ENCODE assay signal across 8 mouse cellular contexts in the genomic region with DNA sequence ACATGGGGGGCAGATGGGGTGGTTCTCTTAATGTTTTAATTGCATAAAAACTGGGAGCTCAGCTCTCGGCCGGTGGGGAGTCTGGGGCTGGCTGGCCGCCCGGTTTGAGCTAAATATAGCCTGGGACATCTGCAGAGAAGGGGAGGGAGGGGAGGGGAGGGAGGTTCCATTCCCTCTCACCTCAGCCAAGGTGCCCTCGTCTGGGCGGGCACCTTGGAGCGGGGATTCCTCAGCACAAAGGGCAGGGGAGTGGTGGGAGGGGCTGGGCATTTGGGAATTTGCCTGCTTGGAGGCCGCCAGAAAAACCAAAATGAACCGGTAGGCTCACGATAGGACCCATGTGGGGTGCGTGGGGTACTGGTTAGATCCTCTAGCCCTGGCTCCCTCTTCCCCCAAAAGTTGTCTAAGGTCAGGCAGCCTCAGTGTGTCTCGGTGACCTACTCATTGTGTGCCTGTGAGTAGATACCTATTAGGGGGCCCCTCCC. TPM values are rescaled to one million over a fixed set of nuclear protein-coding genes. Genes with fewer than 3 reads are reported as not detected.
DNase-seq lines count a peak whose midpoint lies in the region; ATAC-seq and TF ChIP-seq lines count a peak whose summit lies in the region.

No protein-coding gene starts in this region.

- H3K27me3 ChIP-seq in forebrain, embryonic 14.5 days (replicated peaks; ENCODE audit: control insufficient read depth, insufficient read depth, low read length): no peaks in the 10 kb centered on the region; the same call in 1 of the 2 replicates
- no peaks in the 10 kb centered on the region for H3K27me3 ChIP-seq in intestine, postnatal 0 days (replicated peaks; ENCODE audit: control insufficient read depth, insufficient read depth, low read length)
- H3K27me3 ChIP-seq in liver, embryonic 13.5 days: peaks cover 48% of the 10 kb centered on the region
- H3K27me3 ChIP-seq in small intestine, adult 2 months (ENCODE audit: control insufficient read depth, insufficient read depth, low read length): no peaks in the 10 kb centered on the region

- peak overlapping the region; percentile 66 for H3K9ac ChIP-seq in forebrain, embryonic 14.5 days (ENCODE audit: low read length)
- peak overlapping the region; percentile 41 for H3K9ac ChIP-seq in intestine, postnatal 0 days (ENCODE audit: low read depth, low read length)
- peak overlapping the region; percentile 63 for H3K9ac ChIP-seq in liver, embryonic 13.5 days

- no peaks in the 10 kb centered on the region for H3K9me3 ChIP-seq in forebrain, embryonic 14.5 days (replicated peaks; ENCODE audit: control insufficient read depth, low read length)
- no peaks in the 10 kb centered on the region for H3K9me3 ChIP-seq in intestine, postnatal 0 days (ENCODE audit: control insufficient read depth)
- H3K9me3 ChIP-seq in liver, embryonic 13.5 days (replicated peaks): no peaks in the 10 kb centered on the region

- peak overlapping the region; percentile 71 for H3K4me3 ChIP-seq in bone marrow, adult 2 months (replicated peaks; ENCODE audit: control insufficient read depth, low read depth, low read length)
- H3K4me3 ChIP-seq in forebrain, embryonic 14.5 days (ENCODE audit: low read depth, low read length): peak overlapping the region; percentile 43
- H3K4me3 ChIP-seq in intestine, postnatal 0 days (ENCODE audit: low read depth, low read length): peak overlapping the region; percentile 30
- peak overlapping the region; percentile 58 for H3K4me3 ChIP-seq in liver, embryonic 13.5 days (replicated peaks)
- peak overlapping the region; percentile 95 for H3K4me3 ChIP-seq in small intestine, adult 2 months (ENCODE audit: low read depth, low read length)

- peak overlapping the region; percentile 81 for H3K27ac ChIP-seq in bone marrow, adult 2 months (ENCODE audit: control insufficient read depth, insufficient read depth, low read depth, low read length, poor library complexity)
- H3K27ac ChIP-seq in forebrain, embryonic 14.5 days (ENCODE audit: low read depth, low read length): peak overlapping the region; percentile 78
- H3K27ac ChIP-seq in intestine, postnatal 0 days (ENCODE audit: low read depth, low read length): peak overlapping the region; percentile 89
- peak overlapping the region; percentile 81 for H3K27ac ChIP-seq in liver, embryonic 13.5 days
- peak overlapping the region; percentile 87 for H3K27ac ChIP-seq in small intestine, adult 2 months (ENCODE audit: insufficient read depth, low read depth, low read length)

- H3K4me1 ChIP-seq in bone marrow, adult 2 months (ENCODE audit: control insufficient read depth, insufficient read depth, low read length): peaks cover 21% of the 10 kb centered on the region
- peaks cover 67% of the 10 kb centered on the region for H3K4me1 ChIP-seq in forebrain, embryonic 14.5 days (ENCODE audit: control insufficient read depth, insufficient read depth, low read length)
- H3K4me1 ChIP-seq in intestine, postnatal 0 days (replicated peaks; ENCODE audit: control insufficient read depth, insufficient read depth, low read length): peaks cover 33% of the 10 kb centered on the region
- peaks cover 99% of the 10 kb centered on the region for H3K4me1 ChIP-seq in liver, embryonic 13.5 days (replicated peaks)
- peaks cover 59% of the 10 kb centered on the region for H3K4me1 ChIP-seq in small intestine, adult 2 months (ENCODE audit: control insufficient read depth, insufficient read depth, insufficient read length, low read length)

- TF ChIP-seq POLR2A in bone marrow, adult 2 months (IDR thresholded peaks at IDR 0.05; ENCODE audit: borderline replicate concordance, control insufficient read depth, low read depth, low read length): 0 out of 2 replicates have a peak, but pooled peaks have one; percentile 2
- TF ChIP-seq POLR2A in small intestine, adult 2 months (IDR thresholded peaks at IDR 0.05; ENCODE audit: low read depth, low read length): no peak

- 0 out of 2 replicates have a peak, but pooled peaks have one; percentile 2 for ATAC-seq in forebrain, embryonic 14.5 days
- ATAC-seq in intestine, postnatal 0 days: no peak
- ATAC-seq in liver, embryonic 13.5 days (ENCODE audit: low read depth): no peak

- H3K36me3 ChIP-seq in forebrain, embryonic 14.5 days (ENCODE audit: control insufficient read depth, insufficient read depth, low read length): no peaks in the 10 kb centered on the region
- no peaks in the 10 kb centered on the region for H3K36me3 ChIP-seq in intestine, postnatal 0 days (ENCODE audit: control insufficient read depth, insufficient read depth)
- no peaks in the 10 kb centered on the region for H3K36me3 ChIP-seq in liver, embryonic 13.5 days
- no peaks in the 10 kb centered on the region for H3K36me3 ChIP-seq in small intestine, adult 2 months (ENCODE audit: control insufficient read depth, insufficient read depth, low read length)

- WGBS in bone marrow, adult 2 months: 2% methylated on average over 12 of the region's 12 CpGs
- WGBS in forebrain, embryonic 14.5 days: 0% methylated on average over 12 of the region's 12 CpGs
- 5% methylated on average over 12 of the region's 12 CpGs for WGBS in intestine, postnatal 0 days
- WGBS in liver, embryonic 13.5 days (ENCODE audit: insufficient replicate concordance): 7% methylated on average over 12 of the region's 12 CpGs
- WGBS in small intestine, adult 2 months: under 1% methylated on average over 12 of the region's 12 CpGs

- TF ChIP-seq CTCF in bone marrow, adult 2 months (IDR thresholded peaks at IDR 0.05; ENCODE audit: control insufficient read depth, insufficient read depth, low read length): no peak
- TF ChIP-seq CTCF in intestine, postnatal 0 days (IDR thresholded peaks at IDR 0.05; ENCODE audit: low read depth): no peak
- TF ChIP-seq CTCF in small intestine, adult 2 months (IDR thresholded peaks at IDR 0.05; ENCODE audit: extremely low read depth, insufficient read length, insufficient replicate concordance, low read depth, low read length): no peak

- peak; percentile 74 for DNase-seq in layer of hippocampus, adult 11-12 months (ENCODE audit: low spot score)
- DNase-seq in layer of hippocampus, adult 9-10 months (ENCODE audit: low spot score): no peak
- DNase-seq in forebrain, embryonic 14.5 days (ENCODE audit: low spot score): peak; percentile 79
- DNase-seq in liver, embryonic 13.5 days: no peak
- no peak for DNase-seq in thymus, postnatal 25 days

- H3K4me2 ChIP-seq in forebrain, embryonic 14.5 days (ENCODE audit: low read length): peak overlapping the region; percentile 63
- peak overlapping the region; percentile 96 for H3K4me2 ChIP-seq in intestine, postnatal 0 days (replicated peaks; ENCODE audit: low read depth)
- peak overlapping the region; percentile 89 for H3K4me2 ChIP-seq in liver, embryonic 13.5 days

RNA-seq across cellular contexts. Expression of a gene that starts 13.8 kb away (rescaled TPM):
- 8.9 and 17.2 TPM in 2 replicates for polyA plus RNA-seq in bone marrow, adult 2 months (2011; ENCODE audit: insufficient read depth, insufficient read length, low replicate concordance, missing spikeins)
- polyA plus RNA-seq in forebrain, embryonic 14.5 days (2014; fragmentation: Nextera tagmentation; extraction: Ambion mirVana): 8.2 and 9.8 TPM in 2 replicates
- 22.2 and 22.4 TPM in 2 replicates for polyA plus RNA-seq in intestine, postnatal 0 days (2015; fragmentation: Nextera tagmentation; extraction: Ambion mirVana)
- polyA plus RNA-seq in liver, embryonic 13.5 days (2015; fragmentation: Nextera tagmentation; extraction: Ambion mirVana): 3.4 and 3.8 TPM in 2 replicates
- 25.3 and 56.3 TPM in 2 replicates for polyA plus RNA-seq in small intestine, adult 2 months (2012; rRNA removed)

RNA-seq across cellular contexts. Expression of a gene that starts 33.8 kb away (rescaled TPM):
- 50.4 and 53.9 TPM in 2 replicates for polyA plus RNA-seq in bone marrow, adult 2 months (2011; ENCODE audit: insufficient read depth, insufficient read length, low replicate concordance, missing spikeins)
- polyA plus RNA-seq in forebrain, embryonic 14.5 days (2014; fragmentation: Nextera tagmentation; extraction: Ambion mirVana): 14.1 and 16.4 TPM in 2 replicates
- 4.0 and 4.5 TPM in 2 replicates for polyA plus RNA-seq in intestine, postnatal 0 days (2015; fragmentation: Nextera tagmentation; extraction: Ambion mirVana)
- polyA plus RNA-seq in liver, embryonic 13.5 days (2015; fragmentation: Nextera tagmentation; extraction: Ambion mirVana): 69.1 and 79.8 TPM in 2 replicates
- 0.37 and 0.65 TPM in 2 replicates for polyA plus RNA-seq in small intestine, adult 2 months (2012; rRNA removed)

RNA-seq across cellular contexts. Expression of a gene that starts 41.4 kb away (rescaled TPM):
- polyA plus RNA-seq in bone marrow, adult 2 months (2011; ENCODE audit: insufficient read depth, insufficient read length, low replicate concordance, missing spikeins): not detected in 2 replicates
- polyA plus RNA-seq in forebrain, embryonic 14.5 days (2014; fragmentation: Nextera tagmentation; extraction: Ambion mirVana): 0.27 and 0.28 TPM in 2 replicates
- polyA plus RNA-seq in intestine, postnatal 0 days (2015; fragmentation: Nextera tagmentation; extraction: Ambion mirVana): 0.61 and 0.80 TPM in 2 replicates
- polyA plus RNA-seq in liver, embryonic 13.5 days (2015; fragmentation: Nextera tagmentation; extraction: Ambion mirVana): not detected in 2 replicates
- 3.6 and 5.8 TPM in 2 replicates for polyA plus RNA-seq in small intestine, adult 2 months (2012; rRNA removed)

Comparison
In these comparisons a context has a peak if more than half of its experiments do, and no peak if none do; other contexts are left out.
1. DNase-seq: peak in layer of hippocampus, adult 11-12 months (single experiment) and forebrain, embryonic 14.5 days (single experiment); none in layer of hippocampus, adult 9-10 months (single experiment), liver, embryonic 13.5 days (single experiment) and thymus, postnatal 25 days (single experiment).
2. H3K4me3 ChIP-seq: peak in every context shown above with its lines; median percentile 95 in small intestine, adult 2 months; 71 in bone marrow, adult 2 months; 58 in liver, embryonic 13.5 days; 43 in forebrain, embryonic 14.5 days; 30 in intestine, postnatal 0 days.
3. Peak in every context shown above with its lines, with median percentiles within 50 percentile points of each other: H3K27ac ChIP-seq, H3K4me2 ChIP-seq and H3K9ac ChIP-seq.